Mouse (Mus musculus) limb, embryonic 12.5 days (tissue): Measurements from ENCODE around the gene Rpl13. TPM values are rescaled to one million over a fixed set of nuclear protein-coding genes. Genes with fewer than 3 reads are reported as not detected.

Experiments used
- ATAC-seq: fragments of 200-750 bp; cut with Nextera tagmentation; 2 replicates; pipeline ENCODE4 v1.8.0; 2017; ENCODE audit warnings: low read depth, moderate TSS enrichment; ENCODE audit not compliant: insufficient number of reproducible peaks, insufficient read depth, low FRiP score, low TSS enrichment
- H3K27ac ChIP-seq: fragments of 300-500 bp; sonication (generic); 2 replicates; pipeline ENCODE4 v1.5.1; 2016; ENCODE audit warnings: mild to moderate bottlenecking, moderate library complexity
- H3K27me3 ChIP-seq: fragments of 300-500 bp; sonication (generic); 2 replicates; pipeline ENCODE4 v1.6.1; 2016; ENCODE audit warnings: mild to moderate bottlenecking, moderate library complexity
- H3K36me3 ChIP-seq: fragments of 300-500 bp; sonication (generic); 2 replicates; pipeline ENCODE4 v1.6.1; 2016; ENCODE audit warnings: mild to moderate bottlenecking, moderate library complexity
- H3K4me1 ChIP-seq: fragments of 300-500 bp; sonication (generic); replicated peaks from 2 replicates; pipeline ENCODE4 v1.6.1; 2016
- H3K4me2 ChIP-seq: fragments of 300-500 bp; sonication (generic); 2 replicates; pipeline ENCODE4 v1.6.1; 2016; ENCODE audit warnings: mild to moderate bottlenecking, moderate library complexity
- H3K4me3 ChIP-seq: fragments of 300-500 bp; sonication (generic); replicated peaks from 2 replicates; pipeline ENCODE4 v1.5.1; 2016; ENCODE audit warnings: mild to moderate bottlenecking
- H3K9ac ChIP-seq: fragments of 300-500 bp; sonication (generic); replicated peaks from 2 replicates; pipeline ENCODE4 v1.6.1; 2016; ENCODE audit warnings: mild to moderate bottlenecking, moderate library complexity
- H3K9me3 ChIP-seq: fragments of 300-500 bp; sonication (generic); 2 replicates; pipeline ENCODE4 v1.6.1; 2016; ENCODE audit warnings: mild to moderate bottlenecking, moderate library complexity
- WGBS: fragments of 180-500 bp; shearing (Covaris S2); methylation state at CpG from one replicate; pipeline ENCODE4 v1.1.7; 2016; 5-methylcytosine and 5-hydroxymethylcytosine counted together
- polyA plus RNA-seq: library from polyadenylated mRNA; unstranded; fragments of >200 nt; fragmentation: Nextera tagmentation; extraction: Ambion mirVana; gene quantifications from 2 replicates; pipeline ENCODE4 v1.2.1, GENCODE M21; 2016

Gene Rpl13
- polyA plus RNA-seq, 1 experiment from 2014 or later = 1,503 TPM

- 90% methylated on average over 2 of the region's 2 CpGs for WGBS
- H3K36me3 ChIP-seq = no peaks in the 10 kb centered on the region
- no peaks in the 10 kb centered on the region for H3K27me3 ChIP-seq
- H3K27ac ChIP-seq = no peak overlapping the region
- H3K4me3 ChIP-seq = no peak overlapping the region
- H3K9ac ChIP-seq = no peak overlapping the region
- H3K9me3 ChIP-seq = 0 out of 2 replicates have a peak, but pooled peaks cover 3% of the 10 kb centered on the region
- H3K4me2 ChIP-seq = no peak overlapping the region
- H3K4me1 ChIP-seq = peaks cover 10% of the 10 kb centered on the region
- ATAC-seq = no peak
Observed at GRCm38 (mm10) chr8:123132953-123133352, 30.8 kb downstream of the Rpl13 start.

- H3K4me1 ChIP-seq = peaks cover 15% of the 10 kb centered on the region
- H3K36me3 ChIP-seq = no peaks in the 10 kb centered on the region
- no peak overlapping the region for H3K9ac ChIP-seq
- no peak overlapping the region for H3K4me3 ChIP-seq
- no peaks in the 10 kb centered on the region for H3K27me3 ChIP-seq
- no peak overlapping the region for H3K4me2 ChIP-seq
- no peak overlapping the region for H3K27ac ChIP-seq
- 0 out of 2 replicates have a peak, but pooled peaks cover 3% of the 10 kb centered on the region for H3K9me3 ChIP-seq
- no peak for ATAC-seq
- WGBS = 91% methylated on average over 11 of the region's 11 CpGs
Observed at GRCm38 (mm10) chr8:123134149-123134713, 32.1 kb downstream of the Rpl13 start.

GRCm38 (mm10) chr8:123135406-123135805 is 33.3 kb downstream of the Rpl13 start:
- no peak overlapping the region for H3K27ac ChIP-seq
- no peak overlapping the region for H3K4me2 ChIP-seq
- H3K4me1 ChIP-seq = peaks cover 15% of the 10 kb centered on the region
- H3K4me3 ChIP-seq = no peak overlapping the region
- no peaks in the 10 kb centered on the region for H3K27me3 ChIP-seq
- no peak for ATAC-seq
- WGBS = 60% methylated on average over 7 of the region's 7 CpGs
- H3K9ac ChIP-seq = no peak overlapping the region
- no peaks in the 10 kb centered on the region for H3K36me3 ChIP-seq
- H3K9me3 ChIP-seq = 0 out of 2 replicates have a peak, but pooled peaks cover 3% of the 10 kb centered on the region

- no peak for ATAC-seq
- H3K27ac ChIP-seq = no peak overlapping the region
- WGBS = 54% methylated on average over 9 of the region's 9 CpGs
Observed at GRCm38 (mm10) chr8:123135806-123136205, 33.7 kb downstream of the Rpl13 start.

GRCm38 (mm10) chr8:123136287-123136686 is 34.1 kb downstream of the Rpl13 start:
- no peak overlapping the region for H3K9ac ChIP-seq
- no peak overlapping the region for H3K27ac ChIP-seq
- ATAC-seq = no peak
- 79% methylated on average over 9 of the region's 9 CpGs for WGBS
- H3K9me3 ChIP-seq = 0 out of 2 replicates have a peak, but pooled peaks cover 3% of the 10 kb centered on the region
- no peaks in the 10 kb centered on the region for H3K36me3 ChIP-seq
- no peak overlapping the region for H3K4me2 ChIP-seq
- H3K4me1 ChIP-seq = peaks cover 15% of the 10 kb centered on the region
- H3K4me3 ChIP-seq = no peak overlapping the region
- H3K27me3 ChIP-seq = no peaks in the 10 kb centered on the region

More at GRCm38 (mm10) chr8:123135806-123136205, 33.7 kb downstream of the Rpl13 start:
- Histone ChIP-seq H3K4me3 (no peak overlapping the region), H3K36me3 (no peaks in the 10 kb centered on the region), H3K9ac (no peak overlapping the region), H3K9me3 (0 out of 2 replicates have a peak, but pooled peaks cover 3% of the 10 kb centered on the region), H3K4me1 (peaks cover 15% of the 10 kb centered on the region), H3K4me2 (no peak overlapping the region), H3K27me3 (no peaks in the 10 kb centered on the region)

GRCm38 (mm10) chr8:123137645-123138077 is 35.5 kb downstream of the Rpl13 start:
- Histone ChIP-seq H3K4me3 (no peak overlapping the region), H3K27me3 (no peaks in the 10 kb centered on the region), H3K36me3 (no peaks in the 10 kb centered on the region), H3K9ac (0 out of 2 replicates have a peak overlapping the region, but pooled peaks have one; percentile 6), H3K9me3 (0 out of 2 replicates have a peak, but pooled peaks cover 3% of the 10 kb centered on the region), H3K4me1 (peaks cover 18% of the 10 kb centered on the region), H3K4me2 (no peak overlapping the region), H3K27ac (peak overlapping the region; percentile 87)
- WGBS = 4% methylated on average over 2 of the region's 2 CpGs
- peak; percentile 96 for ATAC-seq

DNA sequence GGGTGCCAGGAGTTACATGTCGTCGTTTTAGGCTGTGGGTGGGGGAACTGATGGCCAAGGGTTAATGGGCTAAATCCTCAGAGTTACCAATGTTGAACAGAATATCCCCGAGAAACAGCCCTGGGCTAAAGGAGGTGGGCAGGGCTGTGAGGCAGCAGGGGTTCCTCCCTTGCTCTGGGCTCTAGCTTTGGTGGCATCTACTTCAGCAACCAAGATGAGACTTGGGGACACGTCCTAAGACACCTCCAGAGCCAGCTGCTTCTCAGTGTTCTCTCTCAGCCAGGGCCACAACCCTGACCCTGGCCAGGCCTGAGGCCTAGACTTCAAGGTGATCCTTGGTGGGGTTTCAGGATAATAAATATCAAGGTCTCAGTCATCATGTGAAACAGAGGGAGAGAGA is 36.6 kb downstream of the Rpl13 start:
- Histone ChIP-seq H3K4me2 (no peak overlapping the region), H3K4me1 (peaks cover 18% of the 10 kb centered on the region), H3K27me3 (no peaks in the 10 kb centered on the region), H3K27ac (peak overlapping the region; percentile 87; the same call in 1 of the 2 replicates), H3K4me3 (no peak overlapping the region), H3K9ac (no peak overlapping the region), H3K36me3 (no peaks in the 10 kb centered on the region), H3K9me3 (no peaks in the 10 kb centered on the region)
- WGBS = 44% methylated on average over 4 of the region's 4 CpGs
- ATAC-seq = no peak

DNA sequence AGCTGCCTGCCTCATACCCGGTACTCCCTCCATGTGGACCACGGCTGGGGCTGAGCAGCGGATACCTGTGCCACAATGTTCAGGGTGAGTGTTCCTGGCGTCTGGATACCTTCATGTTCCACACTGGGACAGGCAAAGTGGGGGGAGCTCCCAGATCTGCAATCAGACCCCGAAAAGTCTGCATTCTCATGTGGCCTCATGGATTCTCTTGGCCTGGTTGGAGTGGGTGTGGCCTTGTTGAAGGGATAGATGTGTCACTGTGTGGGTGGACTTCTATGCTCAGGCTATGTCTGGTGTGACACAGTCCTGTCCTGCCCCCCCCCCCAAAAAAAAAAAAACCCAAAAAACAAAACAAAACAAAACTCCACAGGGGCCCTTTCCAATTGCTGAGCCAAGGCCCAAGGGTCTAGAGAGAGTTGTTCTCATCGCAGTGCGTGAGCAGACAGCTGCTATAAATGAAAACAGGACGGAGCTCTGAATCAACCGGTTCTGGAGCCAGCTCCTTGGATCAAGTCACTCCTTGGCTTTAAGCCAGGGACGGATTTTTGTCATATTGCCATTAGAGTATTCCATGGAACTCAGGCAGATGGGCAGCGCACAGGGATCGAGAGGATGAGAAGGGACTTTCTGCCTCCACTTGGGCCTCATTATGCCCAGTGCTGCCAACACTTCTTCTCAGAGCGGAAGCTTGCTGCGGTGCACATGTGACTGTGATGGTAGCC is 39.8 kb downstream of the Rpl13 start:
- Histone ChIP-seq H3K27me3 (no peaks in the 10 kb centered on the region), H3K36me3 (no peaks in the 10 kb centered on the region), H3K4me2 (no peak overlapping the region), H3K9me3 (no peaks in the 10 kb centered on the region), H3K9ac (no peak overlapping the region), H3K4me3 (no peak overlapping the region), H3K4me1 (peaks cover 18% of the 10 kb centered on the region), H3K27ac (no peak overlapping the region)
- no peak for ATAC-seq
- 84% methylated on average over 14 of the region's 14 CpGs for WGBS

DNA sequence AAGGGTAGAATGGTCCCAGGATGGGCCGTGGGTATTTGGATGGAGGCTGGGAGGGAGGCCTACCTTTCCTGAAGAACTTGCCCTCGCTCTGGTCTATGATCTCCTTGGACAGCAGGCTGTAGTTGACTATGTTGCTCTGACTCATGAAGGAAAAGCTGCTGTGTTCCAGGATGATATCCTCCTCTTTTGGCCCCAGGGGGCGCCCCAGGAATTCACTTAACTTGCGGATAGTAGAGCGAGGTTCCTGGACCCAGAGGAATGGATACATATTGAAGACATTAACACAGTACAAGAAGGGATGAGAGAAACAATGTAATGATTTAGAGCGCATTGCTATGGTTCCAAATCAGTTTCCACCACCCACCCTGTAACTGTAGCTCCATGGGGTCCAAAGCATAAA is 43.1 kb downstream of the Rpl13 start:
- Histone ChIP-seq H3K4me3 (no peak overlapping the region), H3K9ac (no peak overlapping the region), H3K27ac (no peak overlapping the region), H3K4me2 (no peak overlapping the region), H3K36me3 (no peaks in the 10 kb centered on the region), H3K9me3 (no peaks in the 10 kb centered on the region), H3K4me1 (0 out of 2 replicates have a peak, but pooled peaks cover 3% of the 10 kb centered on the region), H3K27me3 (no peaks in the 10 kb centered on the region)
- 55% methylated on average over 6 of the region's 6 CpGs for WGBS
- no peak for ATAC-seq

GRCm38 (mm10) chr8:123146390-123146789 is 44.2 kb downstream of the Rpl13 start:
- WGBS = 84% methylated on average over 7 of the region's 7 CpGs
- Histone ChIP-seq H3K36me3 (no peaks in the 10 kb centered on the region), H3K4me2 (no peak overlapping the region), H3K4me1 (0 out of 2 replicates have a peak, but pooled peaks cover 3% of the 10 kb centered on the region), H3K9me3 (no peaks in the 10 kb centered on the region), H3K9ac (no peak overlapping the region), H3K27ac (no peak overlapping the region), H3K27me3 (no peaks in the 10 kb centered on the region), H3K4me3 (no peak overlapping the region)
- no peak for ATAC-seq

- no peak overlapping the region for H3K4me3 ChIP-seq
- 77% methylated on average over 9 of the region's 9 CpGs for WGBS
- H3K9ac ChIP-seq = no peak overlapping the region
- H3K4me1 ChIP-seq = no peaks in the 10 kb centered on the region
- no peak overlapping the region for H3K4me2 ChIP-seq
- H3K36me3 ChIP-seq = no peaks in the 10 kb centered on the region
- no peak for ATAC-seq
- no peak overlapping the region for H3K27ac ChIP-seq
- no peaks in the 10 kb centered on the region for H3K9me3 ChIP-seq
- no peaks in the 10 kb centered on the region for H3K27me3 ChIP-seq
Observed at GRCm38 (mm10) chr8:123150737-123151171, 48.6 kb downstream of the Rpl13 start.
